Mouse (Mus musculus) layer of hippocampus, postnatal 10 days (tissue): ENCODE data around the gene Fam89b. TPM values are rescaled to one million over a fixed set of nuclear protein-coding genes. Genes with fewer than 3 reads are reported as not detected.

Source experiments
- DNase-seq, 2 experiments: peaks; one replicate each; pipeline ENCODE4 v3.0.0; 2021; ENCODE audit warnings: low spot score in 2 of 2
- microRNA-seq, 2 experiments: library from miRNA; unstranded; fragments of <30 nt; microRNA quantifications; one replicate each; pipeline ENCODE4 v1.2.0; 2021
- total RNA-seq, 2 experiments: library from RNA; stranded (reverse); gene quantifications; 2 replicates each; pipeline ENCODE4 v1.2.3; 2021

Fam89b gene
- total RNA-seq, 2 experiments from 2014 or later = 44.4 to 46.5 TPM

DNA sequence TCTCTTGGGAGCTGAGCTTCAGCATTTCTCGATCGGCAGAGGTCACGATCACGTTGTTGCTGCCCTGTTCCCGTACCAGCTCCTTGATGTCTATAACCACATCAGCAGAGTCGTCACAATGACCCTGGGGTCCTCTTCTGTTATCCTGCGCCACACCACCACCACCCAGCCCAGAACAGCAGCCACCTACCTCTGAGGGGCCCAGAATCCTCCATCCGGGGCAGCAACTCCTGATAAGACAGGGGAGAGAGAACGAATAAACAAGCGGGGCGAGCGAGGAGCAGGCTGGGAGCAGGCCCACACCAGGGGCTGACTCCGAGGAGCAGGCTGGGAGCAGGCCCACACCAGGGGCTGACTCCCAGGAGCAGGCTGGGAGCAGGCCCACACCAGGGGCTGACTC, 43.0 kb downstream of the Fam89b start:
- DNase-seq = no peak

DNA sequence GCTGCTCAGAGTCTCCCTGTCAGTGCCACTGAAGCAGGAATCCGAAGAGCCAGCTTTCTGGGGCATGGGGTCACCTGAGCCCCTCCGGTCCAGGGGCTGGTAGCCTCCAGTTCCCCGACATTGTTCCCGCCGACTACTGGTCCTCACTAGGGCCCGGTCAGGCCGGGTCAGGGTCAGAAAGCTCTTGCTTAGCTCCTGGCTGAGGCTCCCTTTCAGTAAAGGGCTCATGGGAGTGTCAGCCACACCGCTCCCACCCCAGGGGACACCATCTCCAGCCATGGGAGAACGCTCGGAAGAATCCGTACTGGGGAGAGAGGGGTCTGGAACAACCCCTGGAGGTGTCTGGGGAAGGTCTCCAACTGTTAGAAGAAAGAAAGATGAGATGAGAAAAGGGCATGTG, 43.6 kb downstream of the Fam89b start:
- no peak for DNase-seq

DNA sequence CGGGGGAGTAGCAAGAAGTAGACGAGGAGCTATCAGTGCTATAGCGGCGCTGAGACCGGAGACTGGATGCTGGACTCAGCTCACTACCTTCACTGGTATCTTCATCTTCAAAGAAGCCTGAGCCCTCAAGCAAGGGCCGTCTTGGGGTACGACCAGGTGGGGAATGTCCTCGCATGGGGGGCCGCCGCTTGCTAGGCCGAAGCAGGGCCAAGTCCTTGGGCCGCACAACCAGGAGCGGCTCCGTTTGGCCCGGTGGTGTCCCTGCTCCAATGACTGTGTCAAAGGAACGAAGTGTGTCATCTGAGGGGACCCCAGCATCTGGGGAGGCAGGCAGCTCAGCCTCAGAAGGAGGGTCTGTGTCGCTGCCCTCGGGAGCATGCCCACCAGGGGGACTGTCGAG, 44.0 kb downstream of the Fam89b start:
- DNase-seq = no peak

DNA sequence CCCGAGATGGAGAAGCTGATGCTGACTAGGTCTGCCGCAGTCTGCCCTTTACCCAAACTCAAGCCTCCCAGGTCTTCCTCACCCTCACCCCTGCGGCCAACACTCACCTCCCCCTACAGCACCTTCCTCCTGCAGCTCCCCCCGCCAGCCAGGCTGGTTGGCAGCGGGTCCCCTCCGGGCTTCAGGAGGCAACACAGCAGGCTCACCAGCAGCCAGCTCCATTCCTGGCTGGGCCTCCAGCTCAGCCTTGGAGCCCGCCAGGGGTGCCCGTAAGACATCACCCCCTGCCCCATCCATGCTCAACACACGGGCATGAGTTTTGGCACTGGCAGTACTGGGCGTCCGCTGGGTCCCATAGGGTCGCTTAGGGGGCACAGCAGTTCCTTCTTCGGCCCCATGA, 44.5 kb downstream of the Fam89b start:
- DNase-seq = no peak

DNA sequence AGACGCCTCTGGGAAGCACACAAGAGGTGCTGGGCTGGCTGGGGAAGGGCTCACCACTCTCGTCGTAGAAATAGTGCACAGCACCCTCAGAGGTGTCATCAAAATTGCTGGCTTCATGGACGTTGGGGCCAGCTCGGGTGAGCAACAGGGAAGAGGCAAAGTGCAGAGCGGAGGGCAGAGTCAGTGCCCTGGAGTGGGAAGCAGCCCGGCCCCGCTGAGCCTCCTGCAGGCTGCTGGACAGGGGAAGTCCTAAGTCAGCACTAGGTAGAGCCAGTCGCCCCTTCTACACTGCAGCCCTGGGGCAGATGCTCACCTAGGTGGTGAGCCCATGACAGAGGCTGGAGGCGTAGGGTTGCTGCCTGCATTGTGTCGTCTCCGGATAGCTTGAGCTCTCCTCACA, 45.2 kb downstream of the Fam89b start:
- DNase-seq = no peak

DNA sequence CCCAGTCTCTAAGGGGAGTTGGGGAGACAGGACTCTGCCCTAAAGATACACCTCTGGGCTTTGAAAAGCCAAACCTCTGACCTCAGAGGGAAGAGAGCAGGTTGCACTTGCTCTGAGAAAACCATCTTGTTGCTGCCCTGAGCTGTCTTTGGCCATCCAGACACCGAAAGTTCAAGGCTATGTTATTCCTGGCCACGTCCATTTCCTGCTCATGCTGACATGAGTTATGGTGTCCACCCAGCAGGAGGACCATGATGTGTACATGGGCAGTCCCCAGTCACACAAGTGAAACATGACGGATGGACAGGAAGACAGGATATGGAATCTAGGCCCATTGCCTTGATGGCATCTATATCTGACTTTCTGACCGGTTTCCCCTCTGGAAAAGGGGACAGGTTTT, 49.0 kb downstream of the Fam89b start:
- no peak for DNase-seq

Small RNA genes within 50 kb of the gene (microRNA-seq; reads per million reads assigned to microRNA genes)
- gene Mir6987 = 0.22 to 1.4 reads per million in 2 experiments

Other genes with a start within 250 kb of the Fam89b start
- 10 to 100 TPM; 34.2 to 40.9 TPM for gene Mus81, start 241.3 kb downstream of the Fam89b start, total RNA-seq
- gene Cfl1, start 239.2 kb downstream of the Fam89b start, total RNA-seq = 1,000 to 10,000 TPM; 1,802 to 1,826 TPM
- 1 to 10 TPM; 5.6 to 9.8 TPM for gene 1700020D05Rik, start 225.9 kb downstream of the Fam89b start, total RNA-seq
- gene Snx32, start 219.1 kb downstream of the Fam89b start, total RNA-seq = 10 to 100 TPM; 63.1 to 66.2 TPM
- not detected for gene Ovol1, start 169.0 kb downstream of the Fam89b start, total RNA-seq
- gene Ap5b1, start 161.6 kb downstream of the Fam89b start, total RNA-seq = 1 to 10 TPM; 8.6 to 8.8 TPM
- 10 to 100 TPM; 70.8 to 73.5 TPM for gene Rnaseh2c, start 127.8 kb downstream of the Fam89b start, total RNA-seq
- gene Kat5, start 119.4 kb downstream of the Fam89b start, total RNA-seq = 10 to 100 TPM; 69.7 to 87.5 TPM
- gene Rela, start 92.2 kb downstream of the Fam89b start, total RNA-seq = 10 to 100 TPM; 24.4 to 24.7 TPM
- gene Sipa1, start 65.9 kb downstream of the Fam89b start, total RNA-seq = 10 to 100 TPM; 30.0 to 34.2 TPM
- gene Map3k11, start 40.9 kb downstream of the Fam89b start, total RNA-seq = 10 to 100 TPM; 13.0 to 16.1 TPM
- gene Pcnx3, start 40.7 kb downstream of the Fam89b start, total RNA-seq = 10 to 100 TPM; 69.7 to 82.6 TPM
- gene Kcnk7, start 25.3 kb downstream of the Fam89b start, total RNA-seq = not detected
- gene Ehbp1l1, start 3.3 kb downstream of the Fam89b start, total RNA-seq = 10 to 100 TPM; 33.4 to 41.1 TPM
- gene Ltbp3, start 11.3 kb upstream of the Fam89b start, total RNA-seq = 10 to 100 TPM; 33.4 to 35.4 TPM
- gene Scyl1, start 41.8 kb upstream of the Fam89b start, total RNA-seq = 10 to 100 TPM; 67.3 to 72.8 TPM
- gene Frmd8, start 145.6 kb upstream of the Fam89b start, total RNA-seq = 10 to 100 TPM; 10.7 to 14.8 TPM
- gene Slc25a45, start 148.2 kb upstream of the Fam89b start, total RNA-seq = 1 to 10 TPM; 2.1 to 3.6 TPM
- gene Tigd3, start 164.5 kb upstream of the Fam89b start, total RNA-seq = 1 to 10 TPM; 4.4 to 5.5 TPM
- 10 to 100 TPM; 76.0 to 79.9 TPM for gene Dpf2, start 183.4 kb upstream of the Fam89b start, total RNA-seq
- 1 to 10 TPM; 5.2 to 5.7 TPM for gene Cdc42ep2, start 195.2 kb upstream of the Fam89b start, total RNA-seq
- gene Pola2, start 234.5 kb upstream of the Fam89b start, total RNA-seq = 10 to 100 TPM in 1 of 2 experiments, 1 to 10 TPM in 1; 10.0 to 10.1 TPM